Mouse (Mus musculus): Measurements from ENCODE around the gene Gltp.

DNA sequence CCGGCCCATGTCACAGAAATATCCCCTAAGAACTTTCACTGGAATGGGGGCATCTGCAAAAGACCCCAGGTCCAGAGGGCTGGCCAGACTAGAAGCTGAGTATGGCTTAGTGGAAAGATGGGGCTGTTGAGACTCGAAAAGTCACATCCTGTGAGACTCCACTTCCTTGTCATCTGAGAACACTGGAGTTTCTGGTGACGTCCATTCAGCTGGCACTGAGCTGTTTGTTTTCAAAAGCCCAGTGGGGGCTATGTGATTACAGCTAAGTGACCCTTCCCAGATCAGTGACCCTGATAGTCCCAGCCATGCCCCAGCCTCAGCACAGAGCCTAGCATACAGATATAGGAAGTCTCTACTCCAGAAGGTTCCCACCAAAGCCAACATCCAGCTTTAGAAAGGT, 39.3 kb downstream of the Gltp start:
- TF ChIP-seq POLR2A (IDR thresholded peaks at IDR 0.05; ENCODE audit: insufficient read depth, low read depth, low read length) (no peak), CTCF (IDR thresholded peaks at IDR 0.05) (no peak), EP300 (IDR thresholded peaks at IDR 0.05; ENCODE audit: insufficient read depth, low read depth, low read length) (no peak)

All from heart, adult 2 months (tissue).